Mouse (Mus musculus) bone marrow macrophage, adult 2 months (primary cell): ENCODE data around the gene Cenpm.

Experiments
- CTCF ChIP-seq: IDR thresholded peaks from 2 replicates; pipeline ENCODE4 v1.5.1; 2012; ENCODE audit warnings: low read depth, mild to moderate bottlenecking, low read length, moderate library complexity
- POLR2A ChIP-seq: IDR thresholded peaks from 2 replicates; pipeline ENCODE4 v1.6.1; 2012; ENCODE audit warnings: mild to moderate bottlenecking, low read depth, low read length, borderline replicate concordance

GRCm38 (mm10) chr15:82280638-82281037 lies 36.1 kb upstream of the Cenpm start:
- TF ChIP-seq CTCF (no peak), POLR2A (no peak)
